ENCODE assay signal across 9 mouse cellular contexts in genomic region chr6:114876546-114876945, GRCm38 (mm10).
DNase-seq lines count a peak whose midpoint lies in the region; ATAC-seq lines count a peak whose summit lies in the region.
"Had no signal": no experiment of that assay in that cellular context is flagged by ENCODE, and none has a peak within 500 bp of the region (broad histone marks: within the 10 kb centered on the region; RNA-seq: fewer than 3 reads in every experiment).

No protein-coding gene starts in this region.

- no peak for ATAC-seq in heart, embryonic 13.5 days (ENCODE audit: extremely low read depth, insufficient number of reproducible peaks, low FRiP score, low TSS enrichment)
- ATAC-seq in embryonic facial prominence, embryonic 13.5 days (ENCODE audit: insufficient number of reproducible peaks, insufficient read depth, low FRiP score, low TSS enrichment, low read depth) = no peak
- ATAC-seq in intestine, embryonic 16.5 days = no peak

- no peak for DNase-seq in heart, adult 11 months
- DNase-seq in midbrain, embryonic 10.5 days (ENCODE audit: low spot score) = no peak
- DNase-seq in layer of hippocampus, postnatal 10 days (ENCODE audit: low spot score in 2 of 2) = no peak
- DNase-seq in left cerebral cortex, postnatal 10 days (ENCODE audit: extremely low spot score in 1 of 2, low spot score in 2 of 2) = no peak
- no peak for DNase-seq in right cerebral cortex, postnatal 10 days (ENCODE audit: low spot score in 2 of 2)

- H3K4me1 ChIP-seq in heart, embryonic 13.5 days = peaks cover 93% of the 10 kb centered on the region
- peaks cover 98% of the 10 kb centered on the region for H3K4me1 ChIP-seq in embryonic facial prominence, embryonic 13.5 days
- H3K4me1 ChIP-seq in intestine, embryonic 16.5 days (ENCODE audit: control insufficient read depth, insufficient read depth, low read length) = peaks cover 79% of the 10 kb centered on the region
- H3K4me1 ChIP-seq in midbrain, embryonic 10.5 days = peaks cover 94% of the 10 kb centered on the region

- intact Hi-C loops in left cerebral cortex, postnatal 10 days (cut with DNase I) = loop anchor here (5.0 kb wide), 1 partner anchor 41 kb away; no protein-coding TSS in a partner anchor

- H3K27me3 ChIP-seq in heart, embryonic 13.5 days (replicated peaks) = no peaks in the 10 kb centered on the region
- H3K27me3 ChIP-seq in embryonic facial prominence, embryonic 13.5 days = no peaks in the 10 kb centered on the region
- no peaks in the 10 kb centered on the region for H3K27me3 ChIP-seq in intestine, embryonic 16.5 days (replicated peaks; ENCODE audit: control insufficient read depth, insufficient read depth, low read length)
- H3K27me3 ChIP-seq in midbrain, embryonic 10.5 days (ENCODE audit: low read depth, poor library complexity, severe bottlenecking) = no peaks in the 10 kb centered on the region

- WGBS in heart, embryonic 13.5 days = 68% methylated on average over 6 of the region's 6 CpGs
- WGBS in embryonic facial prominence, embryonic 13.5 days = 62% methylated on average over 6 of the region's 6 CpGs
- 64% methylated on average over 6 of the region's 6 CpGs for WGBS in intestine, embryonic 16.5 days
- WGBS in midbrain, embryonic 10.5 days = 78% methylated on average over 6 of the region's 6 CpGs

- peaks cover 15% of the 10 kb centered on the region for H3K36me3 ChIP-seq in heart, embryonic 13.5 days
- peaks cover 15% of the 10 kb centered on the region for H3K36me3 ChIP-seq in embryonic facial prominence, embryonic 13.5 days
- H3K36me3 ChIP-seq in intestine, embryonic 16.5 days (ENCODE audit: control insufficient read depth, insufficient read depth, low read length) = no peaks in the 10 kb centered on the region
- peaks cover 6% of the 10 kb centered on the region for H3K36me3 ChIP-seq in midbrain, embryonic 10.5 days

- no peaks in the 10 kb centered on the region for H3K9me3 ChIP-seq in heart, embryonic 13.5 days
- H3K9me3 ChIP-seq in embryonic facial prominence, embryonic 13.5 days = no peaks in the 10 kb centered on the region
- no peaks in the 10 kb centered on the region for H3K9me3 ChIP-seq in intestine, embryonic 16.5 days (ENCODE audit: control insufficient read depth, low read length)
- no peaks in the 10 kb centered on the region for H3K9me3 ChIP-seq in midbrain, embryonic 10.5 days (replicated peaks)

- no peak overlapping the region for H3K4me2 ChIP-seq in heart, embryonic 13.5 days
- H3K4me2 ChIP-seq in embryonic facial prominence, embryonic 13.5 days = no peak overlapping the region
- no peak overlapping the region for H3K4me2 ChIP-seq in intestine, embryonic 16.5 days (ENCODE audit: low read depth, low read length)

- H3K9ac ChIP-seq in heart, embryonic 13.5 days = peak overlapping the region; percentile 88
- 0 out of 2 replicates have a peak overlapping the region, but pooled peaks have one; percentile 66 for H3K9ac ChIP-seq in embryonic facial prominence, embryonic 13.5 days
- H3K9ac ChIP-seq in intestine, embryonic 16.5 days (ENCODE audit: low read depth, low read length) = 0 out of 2 replicates have a peak overlapping the region, but pooled peaks have one; percentile 81
- H3K9ac ChIP-seq: liver, embryonic 14.5 days had no signal

- no peak overlapping the region for H3K4me3 ChIP-seq in heart, embryonic 13.5 days
- H3K4me3 ChIP-seq in embryonic facial prominence, embryonic 13.5 days = no peak overlapping the region
- no peak overlapping the region for H3K4me3 ChIP-seq in intestine, embryonic 16.5 days (ENCODE audit: low read length)
- no peak overlapping the region for H3K4me3 ChIP-seq in midbrain, embryonic 10.5 days

- peak overlapping the region; percentile 99 for H3K27ac ChIP-seq in heart, embryonic 13.5 days (replicated peaks)
- H3K27ac ChIP-seq in embryonic facial prominence, embryonic 13.5 days = peak overlapping the region; percentile 95
- H3K27ac ChIP-seq in intestine, embryonic 16.5 days (ENCODE audit: low read length) = peak overlapping the region; percentile 96; the same call in 1 of the 2 replicates
- H3K27ac ChIP-seq in midbrain, embryonic 10.5 days (replicated peaks) = peak overlapping the region; percentile 96
